Mouse (Mus musculus): Measurements from ENCODE around the gene Tango6. TPM values are rescaled to one million over a fixed set of nuclear protein-coding genes. Genes with fewer than 3 reads are reported as not detected.

Gene Tango6
- polyA plus RNA-seq, 1 experiment from 2014 or later, result 7.0 TPM

GRCm38 (mm10) chr8:106710002-106710401 is 27.1 kb downstream of the Tango6 start:
- Histone ChIP-seq H3K9ac (ENCODE audit: low read length) (no peak overlapping the region), H3K27ac (ENCODE audit: low read depth, low read length) (no peak overlapping the region), H3K4me3 (ENCODE audit: low read depth, low read length) (no peak overlapping the region), H3K4me2 (no peak overlapping the region), H3K36me3 (ENCODE audit: control insufficient read depth, insufficient read depth, low read length) (no peaks in the 10 kb centered on the region), H3K4me1 (ENCODE audit: control insufficient read depth, insufficient read depth, low read length) (no peaks in the 10 kb centered on the region), H3K9me3 (ENCODE audit: control insufficient read depth, low read length) (no peaks in the 10 kb centered on the region), H3K27me3 (ENCODE audit: control insufficient read depth, insufficient read depth, low read length) (no peaks in the 10 kb centered on the region)
- no peak for DNase-seq (ENCODE audit: low spot score, missing footprints)
- WGBS, result 92% methylated on average over 2 of the region's 2 CpGs
- no peak for ATAC-seq (ENCODE audit: low FRiP score)

DNA sequence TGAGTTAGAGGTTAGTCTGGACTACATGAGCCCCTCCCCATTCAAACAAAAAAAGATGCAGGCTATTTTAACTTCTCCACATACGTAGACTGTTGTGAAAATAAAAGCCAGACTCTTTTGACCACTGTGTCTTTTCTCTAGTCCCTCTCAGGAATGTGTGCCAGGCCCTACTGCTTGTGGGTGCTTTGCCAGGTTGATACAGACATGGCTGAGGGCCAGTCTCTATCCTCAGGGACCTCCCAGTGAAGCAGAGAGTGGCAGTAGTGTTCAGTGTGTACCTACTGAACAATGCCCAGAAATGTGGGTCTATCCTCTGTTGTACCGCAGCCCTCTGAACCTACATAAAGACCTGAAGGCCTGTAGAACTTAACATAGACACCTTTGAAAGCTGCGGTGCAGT is 29.6 kb downstream of the Tango6 start:
- 78% methylated on average over 3 of the region's 3 CpGs for WGBS

DNA sequence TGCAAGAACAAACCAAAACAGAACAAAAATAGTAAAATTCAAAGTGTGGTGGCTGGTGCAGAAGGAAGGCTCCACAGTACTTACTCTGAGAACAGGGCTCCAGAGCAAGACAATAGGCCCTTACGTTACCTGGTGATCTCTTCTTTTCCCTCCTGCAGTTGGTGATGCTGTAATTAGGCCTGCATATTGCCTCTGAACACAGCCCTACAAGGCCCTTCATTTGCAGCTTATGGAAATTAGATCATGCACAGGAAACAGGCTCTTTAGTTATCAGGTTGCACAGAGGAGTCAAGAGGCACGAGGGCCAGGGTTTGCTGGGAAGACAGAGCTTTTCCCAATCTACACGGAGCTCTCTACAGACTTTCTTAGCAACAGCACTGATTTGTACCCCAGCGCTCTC is 31.4 kb downstream of the Tango6 start:
- Histone ChIP-seq H3K4me3 (ENCODE audit: low read depth, low read length) (no peak overlapping the region), H3K4me2 (no peak overlapping the region), H3K9ac (ENCODE audit: low read length) (no peak overlapping the region), H3K36me3 (ENCODE audit: control insufficient read depth, insufficient read depth, low read length) (no peaks in the 10 kb centered on the region), H3K9me3 (ENCODE audit: control insufficient read depth, low read length) (no peaks in the 10 kb centered on the region), H3K4me1 (ENCODE audit: control insufficient read depth, insufficient read depth, low read length) (no peaks in the 10 kb centered on the region), H3K27me3 (ENCODE audit: control insufficient read depth, insufficient read depth, low read length) (no peaks in the 10 kb centered on the region), H3K27ac (ENCODE audit: low read depth, low read length) (no peak overlapping the region)
- no peak for ATAC-seq (ENCODE audit: low FRiP score)
- DNase-seq (ENCODE audit: low spot score, missing footprints), result no peak
- WGBS, result 79% methylated on average over 4 of the region's 4 CpGs

More for the DNA sequence above, 29.6 kb downstream of the Tango6 start:
- Histone ChIP-seq H3K27me3 (ENCODE audit: control insufficient read depth, insufficient read depth, low read length) (no peaks in the 10 kb centered on the region), H3K9ac (ENCODE audit: low read length) (no peak overlapping the region), H3K27ac (ENCODE audit: low read depth, low read length) (no peak overlapping the region), H3K36me3 (ENCODE audit: control insufficient read depth, insufficient read depth, low read length) (no peaks in the 10 kb centered on the region), H3K4me2 (no peak overlapping the region), H3K4me1 (ENCODE audit: control insufficient read depth, insufficient read depth, low read length) (no peaks in the 10 kb centered on the region), H3K9me3 (ENCODE audit: control insufficient read depth, low read length) (no peaks in the 10 kb centered on the region), H3K4me3 (ENCODE audit: low read depth, low read length) (no peak overlapping the region)
- DNase-seq (ENCODE audit: low spot score, missing footprints), result no peak
- ATAC-seq (ENCODE audit: low FRiP score), result no peak

DNA sequence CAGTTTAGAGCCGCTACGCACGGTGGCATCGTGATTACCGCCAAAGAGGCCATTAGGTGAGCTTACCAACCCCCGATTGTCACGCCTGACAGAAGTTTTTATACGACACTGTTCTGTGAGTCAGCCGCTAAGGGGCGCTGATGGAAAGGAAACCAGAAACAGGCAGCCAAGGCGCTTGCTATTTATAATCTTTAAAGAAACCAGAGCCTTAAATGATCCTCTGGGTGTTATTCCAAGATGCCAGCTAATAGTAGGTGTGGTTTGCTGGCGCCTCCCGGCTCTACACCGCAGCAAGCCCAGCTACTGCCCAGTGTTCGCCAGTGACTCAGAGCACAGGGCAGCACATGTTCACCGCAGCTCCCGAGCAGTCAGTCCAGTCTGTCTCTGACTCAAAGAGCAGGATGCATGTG is 35.2 kb downstream of the Tango6 start:
- ATAC-seq (ENCODE audit: low FRiP score) (peak; percentile 48; the same call in 1 of the 2 replicates), DNase-seq (ENCODE audit: low spot score, missing footprints) (peak; percentile 90)
- Histone ChIP-seq H3K27ac (ENCODE audit: low read depth, low read length) (no peak overlapping the region), H3K9me3 (ENCODE audit: control insufficient read depth, low read length) (no peaks in the 10 kb centered on the region), H3K27me3 (ENCODE audit: control insufficient read depth, insufficient read depth, low read length) (peaks cover 8% of the 10 kb centered on the region), H3K4me2 (no peak overlapping the region), H3K36me3 (ENCODE audit: control insufficient read depth, insufficient read depth, low read length) (no peaks in the 10 kb centered on the region), H3K4me1 (ENCODE audit: control insufficient read depth, insufficient read depth, low read length) (no peaks in the 10 kb centered on the region), H3K4me3 (ENCODE audit: low read depth, low read length) (no peak overlapping the region), H3K9ac (ENCODE audit: low read length) (no peak overlapping the region)
- WGBS, result 32% methylated on average over 17 of the region's 17 CpGs

DNA sequence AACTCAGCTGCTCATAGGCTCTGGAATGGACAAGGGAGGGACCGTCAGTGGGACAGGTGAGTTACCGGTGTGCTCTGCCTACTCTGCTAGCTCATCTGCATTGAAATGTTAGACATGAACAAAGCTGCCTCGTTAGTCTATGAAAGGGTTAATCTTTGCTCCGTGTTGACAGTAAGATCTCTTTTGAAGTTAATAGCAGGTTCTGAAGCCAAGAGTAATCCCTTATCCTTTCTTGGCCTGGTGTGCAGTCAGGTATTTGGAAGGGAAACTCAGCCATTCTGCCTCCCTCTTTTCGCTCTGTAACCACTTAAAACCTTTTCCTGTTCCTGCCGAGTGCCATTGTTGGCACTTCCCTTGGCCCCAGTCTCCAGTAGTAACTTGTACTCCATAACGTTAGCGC is 38.1 kb downstream of the Tango6 start:
- whole genome bisulfite sequencing, result 77% methylated on average over 8 of the region's 8 CpGs
- H3K9ac ChIP-seq (ENCODE audit: low read length), result no peak overlapping the region
- H3K27me3 ChIP-seq (ENCODE audit: control insufficient read depth, insufficient read depth, low read length), result peaks cover 29% of the 10 kb centered on the region
- ATAC-seq (ENCODE audit: low FRiP score) (no peak), DNase-seq (ENCODE audit: low spot score, missing footprints) (no peak)
- H3K27ac ChIP-seq (ENCODE audit: low read depth, low read length), result no peak overlapping the region
- 0 out of 2 replicates have a peak, but pooled peaks cover 2% of the 10 kb centered on the region for H3K36me3 ChIP-seq (ENCODE audit: control insufficient read depth, insufficient read depth, low read length)
- H3K4me1 ChIP-seq (ENCODE audit: control insufficient read depth, insufficient read depth, low read length), result no peaks in the 10 kb centered on the region
- no peak overlapping the region for H3K4me2 ChIP-seq
- no peak overlapping the region for H3K4me3 ChIP-seq (ENCODE audit: low read depth, low read length)
- H3K9me3 ChIP-seq (ENCODE audit: control insufficient read depth, low read length), result no peaks in the 10 kb centered on the region

- Histone ChIP-seq H3K9ac (ENCODE audit: low read length) (no peak overlapping the region), H3K36me3 (ENCODE audit: control insufficient read depth, insufficient read depth, low read length) (0 out of 2 replicates have a peak, but pooled peaks cover 3% of the 10 kb centered on the region), H3K27ac (ENCODE audit: low read depth, low read length) (no peak overlapping the region), H3K9me3 (ENCODE audit: control insufficient read depth, low read length) (no peaks in the 10 kb centered on the region), H3K27me3 (ENCODE audit: control insufficient read depth, insufficient read depth, low read length) (peaks cover 35% of the 10 kb centered on the region), H3K4me3 (ENCODE audit: low read depth, low read length) (no peak overlapping the region), H3K4me2 (no peak overlapping the region), H3K4me1 (ENCODE audit: control insufficient read depth, insufficient read depth, low read length) (peaks cover 4% of the 10 kb centered on the region; the same call in 1 of the 2 replicates)
- no peak for DNase-seq (ENCODE audit: low spot score, missing footprints)
- ATAC-seq (ENCODE audit: low FRiP score), result no peak
- 88% methylated on average over 6 of the region's 6 CpGs for WGBS
Observed at GRCm38 (mm10) chr8:106722453-106722852, 39.6 kb downstream of the Tango6 start.

- peaks cover 10% of the 10 kb centered on the region; the same call in 1 of the 2 replicates for H3K4me1 ChIP-seq (ENCODE audit: control insufficient read depth, insufficient read depth, low read length)
- no peaks in the 10 kb centered on the region for H3K9me3 ChIP-seq (ENCODE audit: control insufficient read depth, low read length)
- no peak overlapping the region for H3K4me2 ChIP-seq
- H3K4me3 ChIP-seq (ENCODE audit: low read depth, low read length), result no peak overlapping the region
- DNase-seq (ENCODE audit: low spot score, missing footprints), result no peak
- H3K27ac ChIP-seq (ENCODE audit: low read depth, low read length), result no peak overlapping the region
- 44% methylated on average over 2 of the region's 2 CpGs for WGBS
- ATAC-seq (ENCODE audit: low FRiP score), result no peak
- 0 out of 2 replicates have a peak, but pooled peaks cover 3% of the 10 kb centered on the region for H3K36me3 ChIP-seq (ENCODE audit: control insufficient read depth, insufficient read depth, low read length)
- H3K27me3 ChIP-seq (ENCODE audit: control insufficient read depth, insufficient read depth, low read length), result peaks cover 38% of the 10 kb centered on the region
- no peak overlapping the region for H3K9ac ChIP-seq (ENCODE audit: low read length)
Observed at GRCm38 (mm10) chr8:106723921-106724320, 41.1 kb downstream of the Tango6 start.

GRCm38 (mm10) chr8:106726551-106726950 is 43.7 kb downstream of the Tango6 start:
- DNase-seq (ENCODE audit: low spot score, missing footprints), result peak; percentile 85
- no peak overlapping the region for H3K27ac ChIP-seq (ENCODE audit: low read depth, low read length)
- peaks cover 10% of the 10 kb centered on the region; the same call in 1 of the 2 replicates for H3K4me1 ChIP-seq (ENCODE audit: control insufficient read depth, insufficient read depth, low read length)
- WGBS, result 79% methylated on average over 6 of the region's 6 CpGs
- peaks cover 3% of the 10 kb centered on the region; the same call in 1 of the 2 replicates for H3K36me3 ChIP-seq (ENCODE audit: control insufficient read depth, insufficient read depth, low read length)
- H3K27me3 ChIP-seq (ENCODE audit: control insufficient read depth, insufficient read depth, low read length), result peaks cover 53% of the 10 kb centered on the region
- H3K4me2 ChIP-seq, result no peak overlapping the region
- ATAC-seq (ENCODE audit: low FRiP score), result no peak
- H3K9ac ChIP-seq (ENCODE audit: low read length), result no peak overlapping the region
- no peak overlapping the region for H3K4me3 ChIP-seq (ENCODE audit: low read depth, low read length)
- no peaks in the 10 kb centered on the region for H3K9me3 ChIP-seq (ENCODE audit: control insufficient read depth, low read length)

DNA sequence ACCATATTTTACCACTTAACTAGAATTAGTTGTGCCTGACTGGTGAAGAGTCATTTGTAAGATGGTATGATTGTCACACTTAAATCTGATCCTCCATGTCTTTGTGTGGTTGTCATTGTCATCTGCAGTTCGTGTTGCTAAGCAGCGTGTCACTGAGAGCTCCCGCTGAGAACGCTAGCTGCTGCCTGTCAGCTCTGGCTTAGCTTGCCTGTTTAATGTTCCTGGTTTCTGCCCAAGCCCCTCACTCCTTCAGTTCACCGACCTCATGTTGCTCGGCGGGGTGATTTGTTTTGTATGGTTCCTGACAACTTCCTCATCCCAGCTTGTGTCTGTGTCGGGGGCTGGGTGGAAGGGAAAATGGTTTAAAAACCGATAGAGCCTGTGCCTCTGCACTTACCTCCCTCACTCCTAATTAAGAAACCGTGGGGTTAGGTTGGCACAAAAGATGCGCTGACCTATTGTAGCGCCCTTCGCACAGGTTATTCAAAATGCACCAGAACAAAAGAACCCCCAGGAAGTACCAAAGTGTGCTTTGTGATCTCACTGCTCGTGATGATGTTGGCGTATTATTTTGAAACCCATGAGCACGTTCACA is 44.5 kb downstream of the Tango6 start:
- Histone ChIP-seq H3K9me3 (ENCODE audit: control insufficient read depth, low read length) (no peaks in the 10 kb centered on the region), H3K4me1 (ENCODE audit: control insufficient read depth, insufficient read depth, low read length) (peaks cover 10% of the 10 kb centered on the region; the same call in 1 of the 2 replicates), H3K9ac (ENCODE audit: low read length) (no peak overlapping the region; the same call in 1 of the 2 replicates), H3K27ac (ENCODE audit: low read depth, low read length) (no peak overlapping the region), H3K4me3 (ENCODE audit: low read depth, low read length) (no peak overlapping the region), H3K36me3 (ENCODE audit: control insufficient read depth, insufficient read depth, low read length) (peaks cover 3% of the 10 kb centered on the region; the same call in 1 of the 2 replicates), H3K27me3 (ENCODE audit: control insufficient read depth, insufficient read depth, low read length) (peaks cover 58% of the 10 kb centered on the region), H3K4me2 (peak overlapping the region; percentile 19)
- WGBS, result 9% methylated on average over 16 of the region's 16 CpGs
- peak; percentile 80; the same call in 1 of the 2 replicates for ATAC-seq (ENCODE audit: low FRiP score)
- peak; percentile 94 for DNase-seq (ENCODE audit: low spot score, missing footprints)
